Mouse (Mus musculus) kidney, postnatal 0 days (tissue): ENCODE results near the gene Fbln2. TPM values are rescaled to one million over a fixed set of nuclear protein-coding genes. Genes with fewer than 3 reads are reported as not detected.

ENCODE experiments used
- ATAC-seq: fragments of 200-750 bp; cut with Nextera tagmentation; replicated peaks from 2 replicates; pipeline ENCODE4 v1.8.0; 2017; ENCODE audit warnings: low read depth, moderate number of reproducible peaks, moderate TSS enrichment, moderate library complexity; ENCODE audit not compliant: low FRiP score
- DNase-seq: peaks from one replicate; pipeline ENCODE4 v3.0.0-alpha.2; 2016; ENCODE audit warnings: low spot score
- H3K27ac ChIP-seq: fragments of 300-500 bp; sonication (generic); 2 replicates; pipeline ENCODE4 v1.5.1; 2014; ENCODE audit warnings: mild to moderate bottlenecking
- H3K27me3 ChIP-seq: fragments of 300-500 bp; sonication (generic); 2 replicates; pipeline ENCODE4 v1.6.1; 2014; ENCODE audit warnings: low read length, mixed read lengths; ENCODE audit not compliant: insufficient read depth
- H3K36me3 ChIP-seq: fragments of 300-500 bp; sonication (generic); 2 replicates; pipeline ENCODE4 v1.6.1; 2014; ENCODE audit warnings: low read length, mixed read lengths; ENCODE audit not compliant: insufficient read depth
- H3K4me1 ChIP-seq: fragments of 300-500 bp; sonication (generic); replicated peaks from 2 replicates; pipeline ENCODE4 v1.6.1; 2014; ENCODE audit warnings: antibody characterized with exemption, low read length, mixed read lengths; ENCODE audit not compliant: insufficient read depth
- H3K4me2 ChIP-seq: fragments of 300-500 bp; sonication (generic); 2 replicates; pipeline ENCODE4 v1.6.1; 2014; ENCODE audit warnings: mild to moderate bottlenecking, low read length, moderate library complexity, mixed read lengths
- H3K4me3 ChIP-seq: fragments of 300-500 bp; sonication (generic); replicated peaks from 2 replicates; pipeline ENCODE4 v1.5.1; 2014; ENCODE audit warnings: low read depth, low read length
- H3K9ac ChIP-seq: fragments of 300-500 bp; sonication (generic); 2 replicates; pipeline ENCODE4 v1.6.1; 2014; ENCODE audit warnings: low read depth, low read length
- H3K9me3 ChIP-seq: fragments of 300-500 bp; sonication (generic); replicated peaks from 2 replicates; pipeline ENCODE4 v1.6.1; 2016; ENCODE audit warnings: low read length, inconsistent platforms, mixed read lengths
- CTCF ChIP-seq: IDR thresholded peaks from 2 replicates; pipeline ENCODE4 v1.5.1; 2016; ENCODE audit warnings: antibody characterized with exemption, low read depth, mild to moderate bottlenecking, moderate library complexity
- WGBS: fragments of 180-500 bp; shearing (Covaris S2); extraction: QIAGEN DNeasy Blood & Tissue Kit; methylation state at CpG from one replicate; pipeline ENCODE4 v1.1.7; 2014; 5-methylcytosine and 5-hydroxymethylcytosine counted together
- polyA plus RNA-seq: library from polyadenylated mRNA; unstranded; fragments of >200 nt; fragmentation: Nextera tagmentation; extraction: Ambion mirVana; gene quantifications from 2 replicates; pipeline ENCODE4 v1.2.1, GENCODE M21; 2015

Gene Fbln2
- polyA plus RNA-seq, 1 experiment from 2014 or later: 20.9 TPM

DNA sequence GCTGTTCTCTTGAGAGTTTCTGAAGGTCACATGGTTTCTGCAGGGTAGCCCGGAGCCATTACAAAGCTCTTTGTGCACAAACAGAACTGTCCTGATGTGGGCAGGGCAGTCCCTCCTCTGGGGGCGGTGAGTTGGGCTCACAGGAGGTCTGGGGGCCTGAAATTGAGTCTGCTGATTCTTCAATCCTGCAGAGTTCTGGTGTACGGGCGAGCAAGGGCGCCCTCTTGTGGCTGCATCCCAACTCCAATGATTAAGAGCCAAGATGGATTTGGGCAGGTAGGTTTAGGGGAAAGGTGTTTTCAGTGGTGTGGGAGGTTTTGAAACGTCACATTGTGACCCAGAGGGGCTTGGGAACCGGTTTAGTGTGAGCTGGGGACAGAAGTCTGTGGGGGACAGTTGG, 65.3 kb downstream of the Fbln2 start:
- no peak overlapping the region for H3K9ac ChIP-seq
- no peaks in the 10 kb centered on the region for H3K36me3 ChIP-seq
- H3K9me3 ChIP-seq: no peaks in the 10 kb centered on the region
- H3K4me1 ChIP-seq: no peaks in the 10 kb centered on the region
- 2% methylated on average over 7 of the region's 7 CpGs for WGBS
- no peak overlapping the region for H3K4me3 ChIP-seq
- DNase-seq (peak; percentile 77), ATAC-seq (no peak)
- peak; percentile 88 for TF ChIP-seq CTCF
- no peak overlapping the region for H3K27ac ChIP-seq
- no peak overlapping the region for H3K4me2 ChIP-seq
- no peaks in the 10 kb centered on the region for H3K27me3 ChIP-seq

DNA sequence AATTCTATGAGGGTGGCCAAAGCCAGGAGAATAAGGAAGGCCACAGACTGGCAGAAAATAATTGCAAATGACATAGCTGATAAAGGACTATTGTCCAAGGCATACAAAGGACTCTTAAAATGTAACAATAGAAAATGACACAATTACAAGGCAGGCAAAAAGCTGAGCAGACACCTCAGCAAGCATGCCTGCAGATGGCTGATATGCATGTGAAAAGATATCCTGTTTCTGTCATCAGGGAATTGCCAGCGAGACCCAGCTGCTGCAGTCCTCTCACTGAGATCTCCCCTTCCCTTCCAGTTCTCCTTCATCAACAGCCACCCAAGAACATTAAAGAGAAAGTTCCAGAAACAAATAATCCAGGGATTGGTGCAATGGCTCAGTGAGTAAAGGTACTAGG, 66.0 kb downstream of the Fbln2 start:
- Histone ChIP-seq H3K4me1 (no peaks in the 10 kb centered on the region), H3K4me2 (no peak overlapping the region), H3K36me3 (no peaks in the 10 kb centered on the region), H3K4me3 (no peak overlapping the region), H3K9me3 (no peaks in the 10 kb centered on the region), H3K27ac (no peak overlapping the region), H3K9ac (no peak overlapping the region), H3K27me3 (no peaks in the 10 kb centered on the region)
- no peak for TF ChIP-seq CTCF
- 56% methylated on average over 1 of the region's 1 CpGs for WGBS
- DNase-seq (no peak), ATAC-seq (no peak)

DNA sequence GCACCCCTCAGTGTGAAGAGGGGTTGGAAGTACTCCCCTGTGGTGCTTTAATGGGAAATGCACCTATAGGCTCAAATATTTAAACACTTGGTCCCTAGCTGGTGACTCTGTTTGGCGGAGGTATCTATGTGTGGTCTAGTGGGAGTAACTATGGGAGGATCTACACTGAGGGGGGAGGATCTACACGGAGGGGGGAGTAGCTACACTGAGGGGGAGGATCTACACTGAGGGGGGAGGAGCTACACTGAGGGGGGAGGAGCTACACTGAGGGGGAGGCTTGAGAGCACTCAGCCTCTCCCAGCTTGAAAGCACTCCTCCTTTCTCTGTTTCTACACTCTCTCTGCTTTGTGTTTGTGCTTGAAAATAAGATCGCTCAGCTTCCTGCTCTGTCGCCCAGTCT, 67.2 kb downstream of the Fbln2 start:
- DNase-seq: no peak
- H3K4me2 ChIP-seq: no peak overlapping the region

DNA sequence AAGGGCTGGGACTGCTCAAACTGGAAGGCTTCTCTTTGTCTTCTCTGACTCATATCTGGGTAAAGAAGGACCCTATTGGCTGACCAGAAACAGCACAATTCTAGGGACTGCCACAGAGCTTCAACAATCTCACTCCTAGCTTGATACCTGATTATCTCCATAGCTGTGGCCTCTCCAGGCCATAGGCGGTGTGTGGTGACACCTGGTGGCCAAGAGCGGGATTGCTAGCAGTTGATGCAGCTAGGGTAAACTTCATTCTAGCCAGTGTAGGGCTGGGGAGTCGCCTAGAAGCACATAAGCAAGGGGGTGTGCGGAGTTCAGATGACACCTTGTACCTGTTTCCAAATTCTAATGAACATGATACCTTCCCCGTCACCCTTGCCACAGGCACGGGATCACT, 69.0 kb downstream of the Fbln2 start:
- H3K9me3 ChIP-seq: no peaks in the 10 kb centered on the region
- H3K36me3 ChIP-seq: no peaks in the 10 kb centered on the region
- H3K27me3 ChIP-seq: peaks cover 23% of the 10 kb centered on the region
- H3K4me2 ChIP-seq: no peak overlapping the region
- DNase-seq: peak; percentile 82
- peak; percentile 26; the same call in 1 of the 2 replicates for ATAC-seq
- peak; percentile 99 for TF ChIP-seq CTCF
- no peak overlapping the region for H3K4me3 ChIP-seq
- no peak overlapping the region for H3K9ac ChIP-seq
- whole genome bisulfite sequencing: 3% methylated on average over 6 of the region's 6 CpGs
- H3K4me1 ChIP-seq: no peaks in the 10 kb centered on the region; the same call in 1 of the 2 replicates
- H3K27ac ChIP-seq: no peak overlapping the region

More for the DNA sequence above, 67.2 kb downstream of the Fbln2 start:
- no peaks in the 10 kb centered on the region for H3K9me3 ChIP-seq
- ATAC-seq: no peak
- no peaks in the 10 kb centered on the region for H3K36me3 ChIP-seq
- no peak overlapping the region for H3K27ac ChIP-seq
- TF ChIP-seq CTCF: no peak
- H3K4me3 ChIP-seq: no peak overlapping the region
- H3K9ac ChIP-seq: no peak overlapping the region
- H3K4me1 ChIP-seq: no peaks in the 10 kb centered on the region
- peaks cover 6% of the 10 kb centered on the region for H3K27me3 ChIP-seq
- 29% methylated on average over 4 of the region's 4 CpGs for WGBS

DNA sequence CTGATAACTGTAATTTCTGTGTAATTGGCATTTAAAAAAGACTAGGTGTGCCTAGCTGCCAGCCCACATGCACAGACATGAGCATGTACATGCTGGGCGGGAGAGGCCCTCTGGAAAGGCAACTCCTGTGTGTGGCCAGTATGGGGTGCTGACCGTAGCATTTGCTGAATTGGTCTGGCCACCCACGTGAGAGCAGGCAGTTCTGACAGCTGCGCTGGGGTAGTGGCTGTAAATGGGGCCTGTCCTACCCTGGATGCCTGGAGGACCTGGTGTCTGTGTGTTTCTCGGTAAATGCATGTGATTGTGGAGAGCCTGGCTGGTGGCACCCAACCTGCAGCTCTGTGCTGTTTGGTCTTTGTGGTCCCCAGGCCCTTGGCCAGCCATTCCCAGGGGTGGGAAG, 69.5 kb downstream of the Fbln2 start:
- no peak overlapping the region for H3K4me3 ChIP-seq
- H3K4me1 ChIP-seq: no peaks in the 10 kb centered on the region; the same call in 1 of the 2 replicates
- H3K9me3 ChIP-seq: no peaks in the 10 kb centered on the region
- 52% methylated on average over 5 of the region's 5 CpGs for WGBS
- H3K9ac ChIP-seq: no peak overlapping the region
- no peak overlapping the region for H3K27ac ChIP-seq
- TF ChIP-seq CTCF: no peak
- no peaks in the 10 kb centered on the region for H3K36me3 ChIP-seq
- peaks cover 27% of the 10 kb centered on the region for H3K27me3 ChIP-seq
- no peak overlapping the region for H3K4me2 ChIP-seq
- no peak for ATAC-seq
- DNase-seq: no peak

DNA sequence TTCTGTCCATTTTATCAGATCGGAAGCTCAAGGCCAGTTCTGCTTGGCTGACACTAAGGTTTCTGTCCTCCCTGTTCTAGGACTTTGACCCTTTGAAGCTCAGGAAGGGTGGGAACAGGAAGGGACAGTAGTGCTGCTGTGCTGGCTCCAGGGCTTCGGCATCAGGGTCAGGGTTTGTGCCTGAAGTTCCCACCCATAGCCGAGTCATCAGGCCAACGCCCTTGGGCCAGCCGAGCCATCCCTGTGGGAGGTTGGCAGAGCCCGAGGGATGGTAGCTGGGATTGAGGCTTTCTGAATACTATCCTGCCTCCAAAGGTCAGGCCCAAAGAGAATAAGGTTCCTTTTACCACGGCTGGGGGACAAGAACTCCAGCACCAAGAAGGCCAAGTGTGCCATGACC, 70.8 kb downstream of the Fbln2 start:
- H3K9ac ChIP-seq: no peak overlapping the region
- peaks cover 27% of the 10 kb centered on the region for H3K27me3 ChIP-seq
- no peak for DNase-seq
- H3K4me2 ChIP-seq: no peak overlapping the region
- 63% methylated on average over 7 of the region's 7 CpGs for WGBS
- H3K9me3 ChIP-seq: no peaks in the 10 kb centered on the region
- no peak overlapping the region for H3K27ac ChIP-seq
- no peaks in the 10 kb centered on the region; the same call in 1 of the 2 replicates for H3K4me1 ChIP-seq
- no peak for TF ChIP-seq CTCF
- H3K36me3 ChIP-seq: no peaks in the 10 kb centered on the region
- no peak for ATAC-seq
- H3K4me3 ChIP-seq: no peak overlapping the region
